Mouse (Mus musculus): ENCODE measurements around the gene Tmem185b. TPM values are rescaled to one million over a fixed set of nuclear protein-coding genes. Genes with fewer than 3 reads are reported as not detected.

The Tmem185b gene
- polyA plus RNA-seq (2012; ENCODE audit: insufficient read depth, low replicate concordance): 16.4 and 19.8 TPM in 2 replicates

- TF ChIP-seq GATA1 (IDR thresholded peaks at IDR 0.05; ENCODE audit: borderline replicate concordance, low read length): no peak
- peak; percentile 68; the same call in 1 of the 2 replicates for TF ChIP-seq FLI1 (IDR thresholded peaks at IDR 0.05; ENCODE audit: low read length)
- Histone ChIP-seq H3K4me3 (replicated peaks) (peak within 1 kb of the TSS; percentile 96), H3K36me3 (replicated peaks; ENCODE audit: low read length) (peaks cover 30% of the 10 kb centered on the region), H3K9me3 (peaks cover 27% of the 10 kb centered on the region), H3K4me1 (peaks cover 43% of the 10 kb centered on the region), H3K27me3 (replicated peaks) (peaks cover 16% of the 10 kb centered on the region)
These were observed at the start of gene Tmem185b for GRCm38 (mm10) chr1:119525689-119526591. Gene Tmem185b (plus strand): TSS chr1:119526160.

DNA sequence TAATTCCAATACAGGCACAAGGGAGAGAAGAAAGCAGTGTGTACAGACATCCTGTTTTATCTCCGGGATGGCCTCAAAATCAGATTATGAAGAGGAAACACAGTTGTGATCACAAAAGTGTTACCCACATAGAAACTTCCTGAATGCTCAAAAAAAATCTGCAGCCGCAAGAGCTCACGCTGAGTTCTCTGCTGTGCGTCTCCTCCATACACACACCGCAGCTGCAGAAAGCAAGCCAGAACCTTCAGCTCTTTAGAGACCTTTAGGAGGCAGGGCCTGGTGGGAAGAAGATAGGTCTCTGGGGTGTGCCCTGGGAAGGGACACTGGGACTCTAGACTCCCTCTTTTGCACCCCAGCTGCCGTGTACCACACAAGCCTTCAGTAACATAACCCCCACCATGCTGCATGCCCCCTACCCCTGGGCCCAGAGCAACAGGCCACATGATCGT lies 49.0 kb upstream of the Tmem185b start:
- H3K4me3 ChIP-seq (replicated peaks): peak overlapping the region; percentile 24
- peaks cover 41% of the 10 kb centered on the region for H3K4me1 ChIP-seq
- peaks cover 100% of the 10 kb centered on the region for H3K36me3 ChIP-seq (replicated peaks; ENCODE audit: low read length)
- H3K27me3 ChIP-seq (replicated peaks): no peaks in the 10 kb centered on the region
- peaks cover 5% of the 10 kb centered on the region for H3K9me3 ChIP-seq
- TF ChIP-seq GATA1 (IDR thresholded peaks at IDR 0.05; ENCODE audit: borderline replicate concordance, low read length) (no peak), FLI1 (IDR thresholded peaks at IDR 0.05; ENCODE audit: low read length) (no peak)

- peaks cover 50% of the 10 kb centered on the region for H3K4me1 ChIP-seq
- no peak for TF ChIP-seq FLI1 (IDR thresholded peaks at IDR 0.05; ENCODE audit: low read length)
- no peak for TF ChIP-seq GATA1 (IDR thresholded peaks at IDR 0.05; ENCODE audit: borderline replicate concordance, low read length)
- H3K27me3 ChIP-seq (replicated peaks): no peaks in the 10 kb centered on the region
- no peak overlapping the region for H3K4me3 ChIP-seq (replicated peaks)
- H3K9me3 ChIP-seq: peaks cover 13% of the 10 kb centered on the region
- peaks cover 97% of the 10 kb centered on the region for H3K36me3 ChIP-seq (replicated peaks; ENCODE audit: low read length)
These were observed 46.3 kb upstream of the Tmem185b start for GRCm38 (mm10) chr1:119479641-119480040.

GRCm38 (mm10) chr1:119480678-119481077 lies 45.3 kb upstream of the Tmem185b start:
- Histone ChIP-seq H3K27me3 (replicated peaks) (no peaks in the 10 kb centered on the region), H3K4me3 (replicated peaks) (no peak overlapping the region), H3K9me3 (peaks cover 13% of the 10 kb centered on the region), H3K4me1 (peaks cover 53% of the 10 kb centered on the region), H3K36me3 (replicated peaks; ENCODE audit: low read length) (peaks cover 92% of the 10 kb centered on the region)
- no peak for TF ChIP-seq FLI1 (IDR thresholded peaks at IDR 0.05; ENCODE audit: low read length)
- TF ChIP-seq GATA1 (IDR thresholded peaks at IDR 0.05; ENCODE audit: borderline replicate concordance, low read length): no peak

- Histone ChIP-seq H3K27me3 (replicated peaks) (no peaks in the 10 kb centered on the region), H3K4me1 (peaks cover 55% of the 10 kb centered on the region), H3K36me3 (replicated peaks; ENCODE audit: low read length) (peaks cover 91% of the 10 kb centered on the region), H3K4me3 (replicated peaks) (no peak overlapping the region), H3K9me3 (peaks cover 13% of the 10 kb centered on the region)
- no peak for TF ChIP-seq FLI1 (IDR thresholded peaks at IDR 0.05; ENCODE audit: low read length)
- TF ChIP-seq GATA1 (IDR thresholded peaks at IDR 0.05; ENCODE audit: borderline replicate concordance, low read length): no peak
These were observed 44.6 kb upstream of the Tmem185b start for GRCm38 (mm10) chr1:119481205-119481932.

- Histone ChIP-seq H3K9me3 (peaks cover 13% of the 10 kb centered on the region), H3K4me1 (peaks cover 55% of the 10 kb centered on the region), H3K27me3 (replicated peaks) (no peaks in the 10 kb centered on the region), H3K4me3 (replicated peaks) (no peak overlapping the region), H3K36me3 (replicated peaks; ENCODE audit: low read length) (peaks cover 87% of the 10 kb centered on the region)
- TF ChIP-seq FLI1 (IDR thresholded peaks at IDR 0.05; ENCODE audit: low read length) (no peak), GATA1 (IDR thresholded peaks at IDR 0.05; ENCODE audit: borderline replicate concordance, low read length) (no peak)
These were observed 43.1 kb upstream of the Tmem185b start for GRCm38 (mm10) chr1:119482891-119483290.

- Histone ChIP-seq H3K36me3 (replicated peaks; ENCODE audit: low read length) (peaks cover 76% of the 10 kb centered on the region), H3K27me3 (replicated peaks) (no peaks in the 10 kb centered on the region), H3K4me3 (replicated peaks) (no peak overlapping the region), H3K4me1 (peaks cover 55% of the 10 kb centered on the region), H3K9me3 (peaks cover 13% of the 10 kb centered on the region)
- TF ChIP-seq GATA1 (IDR thresholded peaks at IDR 0.05; ENCODE audit: borderline replicate concordance, low read length) (no peak), FLI1 (IDR thresholded peaks at IDR 0.05; ENCODE audit: low read length) (no peak)
These were observed 41.5 kb upstream of the Tmem185b start for GRCm38 (mm10) chr1:119484457-119484856.

DNA sequence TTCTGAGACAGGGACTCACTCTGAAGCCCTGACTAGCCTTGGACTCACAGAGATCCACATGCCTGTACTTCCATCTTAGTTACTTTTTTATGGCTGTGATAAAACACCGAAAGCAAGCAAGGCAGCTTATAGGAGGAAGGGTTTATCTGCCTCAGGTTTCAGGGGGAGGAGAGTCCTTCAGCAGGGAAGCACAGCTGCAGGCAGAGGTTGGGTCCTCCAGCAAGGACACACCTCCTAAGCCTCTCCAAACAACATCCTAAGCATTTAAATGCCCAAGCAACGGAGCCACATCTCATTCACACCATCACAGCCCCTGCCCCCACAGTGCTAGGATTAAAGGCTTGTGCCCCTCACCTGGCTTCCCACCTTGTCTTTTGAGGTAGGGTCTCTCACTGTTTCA lies 40.1 kb upstream of the Tmem185b start:
- Histone ChIP-seq H3K27me3 (replicated peaks) (no peaks in the 10 kb centered on the region), H3K36me3 (replicated peaks; ENCODE audit: low read length) (peaks cover 73% of the 10 kb centered on the region), H3K4me1 (peaks cover 56% of the 10 kb centered on the region), H3K9me3 (peaks cover 13% of the 10 kb centered on the region), H3K4me3 (replicated peaks) (no peak overlapping the region)
- no peak for TF ChIP-seq FLI1 (IDR thresholded peaks at IDR 0.05; ENCODE audit: low read length)
- no peak for TF ChIP-seq GATA1 (IDR thresholded peaks at IDR 0.05; ENCODE audit: borderline replicate concordance, low read length)

- H3K4me1 ChIP-seq: peaks cover 74% of the 10 kb centered on the region
- H3K9me3 ChIP-seq: no peaks in the 10 kb centered on the region
- no peaks in the 10 kb centered on the region for H3K27me3 ChIP-seq (replicated peaks)
- no peak for TF ChIP-seq GATA1 (IDR thresholded peaks at IDR 0.05; ENCODE audit: borderline replicate concordance, low read length)
- TF ChIP-seq FLI1 (IDR thresholded peaks at IDR 0.05; ENCODE audit: low read length): no peak
- peak overlapping the region; percentile 38 for H3K4me3 ChIP-seq (replicated peaks)
- peaks cover 62% of the 10 kb centered on the region for H3K36me3 ChIP-seq (replicated peaks; ENCODE audit: low read length)
These were observed 37.9 kb upstream of the Tmem185b start for GRCm38 (mm10) chr1:119487917-119488590.

Data from megakaryocyte, embryonic 14.5 days (primary cell).